Mouse (Mus musculus) forebrain, postnatal 0 days (tissue): ENCODE measurements around the gene Galnt10. TPM values are rescaled to one million over a fixed set of nuclear protein-coding genes. Genes with fewer than 3 reads are reported as not detected.

Experiments used
- ATAC-seq: fragments of 200-750 bp; cut with Nextera tagmentation; 2 replicates; pipeline ENCODE4 v1.8.0; 2017; ENCODE audit warnings: mild to moderate bottlenecking, moderate library complexity
- DNase-seq: peaks from one replicate; pipeline ENCODE4 v3.0.0-alpha.2; 2015
- H3K27ac ChIP-seq: fragments of 300-500 bp; sonication (generic); 2 replicates; pipeline ENCODE4 v1.5.1; 2014; ENCODE audit warnings: low read depth, mild to moderate bottlenecking, antibody characterized with exemption, low read length, moderate library complexity, mixed read lengths
- H3K27me3 ChIP-seq: fragments of 300-500 bp; sonication (generic); 2 replicates; pipeline ENCODE4 v1.6.1; 2014; ENCODE audit warnings: mild to moderate bottlenecking, low read length, mixed read lengths; ENCODE audit not compliant: insufficient read depth
- H3K36me3 ChIP-seq: fragments of 300-500 bp; sonication (generic); 2 replicates; pipeline ENCODE4 v1.6.1; 2014; ENCODE audit warnings: mild to moderate bottlenecking, moderate library complexity; ENCODE audit not compliant: insufficient read depth
- H3K4me1 ChIP-seq: fragments of 300-500 bp; sonication (generic); 2 replicates; pipeline ENCODE4 v1.6.1; 2014; ENCODE audit warnings: antibody characterized with exemption; ENCODE audit not compliant: insufficient read depth
- H3K4me2 ChIP-seq: fragments of 300-500 bp; sonication (generic); 2 replicates; pipeline ENCODE4 v1.6.1; 2014; ENCODE audit warnings: low read depth, mild to moderate bottlenecking, moderate library complexity
- H3K4me3 ChIP-seq: fragments of 300-500 bp; sonication (generic); 2 replicates; pipeline ENCODE4 v1.5.1; 2014; ENCODE audit warnings: low read depth, low read length, mixed read lengths
- H3K9ac ChIP-seq: fragments of 300-500 bp; sonication (generic); 2 replicates; pipeline ENCODE4 v1.6.1; 2014; ENCODE audit warnings: mild to moderate bottlenecking
- H3K9me3 ChIP-seq: fragments of 300-500 bp; sonication (generic); 2 replicates; pipeline ENCODE4 v1.6.1; 2016; ENCODE audit warnings: low read length
- CTCF ChIP-seq: sonication (generic); IDR thresholded peaks from 2 replicates; pipeline ENCODE4 v1.5.1; 2016; ENCODE audit warnings: antibody characterized with exemption, control low read depth, low read depth
- WGBS: fragments of 180-500 bp; shearing (Covaris S2); extraction: QIAGEN DNeasy Blood & Tissue Kit; methylation state at CpG from one replicate; pipeline ENCODE4 v1.1.7; 2014; 5-methylcytosine and 5-hydroxymethylcytosine counted together
- polyA plus RNA-seq: library from polyadenylated mRNA; unstranded; fragments of >200 nt; fragmentation: Nextera tagmentation; extraction: Ambion mirVana; gene quantifications from 2 replicates; pipeline ENCODE4 v1.2.1, GENCODE M21; 2015
- total RNA-seq: library from RNA; depleted of rRNA; stranded (reverse); fragments of >200 nt; gene quantifications from 2 replicates; pipeline ENCODE4 v1.2.3, GENCODE M21; 2014

Galnt10 gene
- total and polyA plus RNA-seq, 2 experiments from 2014 or later: 9.5 to 20.7 TPM

DNA sequence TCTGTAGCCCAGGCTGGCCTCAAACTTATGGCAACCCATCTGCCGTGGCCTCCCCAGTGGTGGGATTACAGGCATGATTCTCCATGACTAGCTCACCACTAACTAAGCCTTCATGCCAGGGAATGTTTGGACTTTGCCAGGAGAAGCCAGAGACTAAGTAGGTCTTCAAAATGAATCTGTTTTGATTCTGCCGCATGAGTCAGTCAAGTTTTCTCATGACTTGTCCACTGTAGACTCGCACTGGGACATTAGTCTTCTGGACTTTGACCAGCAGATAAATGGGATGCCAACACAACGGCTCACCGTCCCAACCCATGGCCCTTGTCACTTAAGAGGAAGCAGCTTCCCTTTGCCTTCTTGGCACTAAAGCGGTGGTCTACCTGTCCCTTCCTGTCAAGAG, 49.2 kb downstream of the Galnt10 start:
- ATAC-seq (no peak), DNase-seq (no peak)
- no peaks in the 10 kb centered on the region for H3K9me3 ChIP-seq
- H3K27ac ChIP-seq: no peak overlapping the region
- peaks cover 9% of the 10 kb centered on the region for H3K4me1 ChIP-seq
- TF ChIP-seq CTCF: no peak
- WGBS: 97% methylated on average over 6 of the region's 6 CpGs
- H3K9ac ChIP-seq: no peak overlapping the region
- H3K36me3 ChIP-seq: no peaks in the 10 kb centered on the region
- H3K4me3 ChIP-seq: no peak overlapping the region
- H3K27me3 ChIP-seq: no peaks in the 10 kb centered on the region
- H3K4me2 ChIP-seq: no peak overlapping the region

DNA sequence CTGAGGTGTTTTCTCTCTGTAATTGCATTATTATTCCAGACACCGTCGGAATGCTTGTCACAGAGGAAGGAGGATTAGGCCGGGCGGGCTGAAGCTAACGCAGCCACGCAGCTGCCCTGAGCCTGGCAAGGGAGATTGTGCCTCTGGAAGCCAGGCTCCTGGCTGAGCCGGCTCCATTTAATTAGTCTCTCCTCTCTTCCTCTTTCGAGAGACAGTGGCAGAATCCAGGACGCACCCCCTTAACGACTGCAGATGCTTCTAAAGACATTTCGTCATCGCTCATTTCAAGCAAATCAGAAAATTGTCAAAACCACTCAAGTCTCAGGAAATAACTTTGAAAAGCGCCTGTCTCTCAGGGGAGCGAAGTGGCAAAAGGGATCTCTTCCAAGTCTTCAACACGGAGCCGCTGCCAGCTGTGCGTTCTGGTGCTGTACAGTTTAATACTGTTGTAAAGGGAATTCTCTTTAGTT, 51.0 kb downstream of the Galnt10 start:
- ATAC-seq (peak; percentile 70), DNase-seq (peak; percentile 58)
- Histone ChIP-seq H3K27me3 (no peaks in the 10 kb centered on the region), H3K9ac (no peak overlapping the region), H3K4me2 (peak overlapping the region; percentile 41), H3K4me3 (peak overlapping the region; percentile 1; the same call in 1 of the 2 replicates), H3K4me1 (peaks cover 9% of the 10 kb centered on the region), H3K9me3 (no peaks in the 10 kb centered on the region), H3K36me3 (no peaks in the 10 kb centered on the region), H3K27ac (peak overlapping the region; percentile 69)
- 6% methylated on average over 17 of the region's 17 CpGs for WGBS
- TF ChIP-seq CTCF: no peak

DNA sequence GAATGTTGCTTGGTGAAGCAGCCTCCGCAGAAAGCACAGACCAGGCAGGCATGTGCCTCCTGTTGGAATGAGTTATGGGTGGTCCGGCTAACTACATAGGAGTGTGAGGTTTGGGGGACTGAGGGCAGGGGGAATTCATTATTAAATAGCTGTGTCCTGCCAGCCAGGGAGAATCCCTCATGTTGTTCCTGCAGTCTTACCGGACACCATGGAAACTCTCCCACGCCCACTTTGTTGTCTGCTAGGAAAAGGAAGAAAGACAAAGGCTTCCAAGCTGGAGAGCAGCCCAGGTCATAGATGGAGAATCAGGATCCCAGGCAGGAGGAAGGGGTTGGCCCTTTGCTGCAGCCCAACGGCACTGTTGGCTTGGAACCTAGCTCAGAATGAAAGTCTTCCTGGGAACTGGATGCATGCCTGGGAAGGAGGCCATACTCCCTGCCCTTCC, 51.6 kb downstream of the Galnt10 start:
- H3K9me3 ChIP-seq: no peaks in the 10 kb centered on the region
- no peak for ATAC-seq
- H3K36me3 ChIP-seq: no peaks in the 10 kb centered on the region
- peaks cover 9% of the 10 kb centered on the region for H3K4me1 ChIP-seq
- peak overlapping the region; percentile 41; the same call in 1 of the 2 replicates for H3K4me2 ChIP-seq
- H3K27me3 ChIP-seq: no peaks in the 10 kb centered on the region
- peak; percentile 36 for DNase-seq
- no peak overlapping the region for H3K9ac ChIP-seq
- peak overlapping the region; percentile 69; the same call in 1 of the 2 replicates for H3K27ac ChIP-seq
- WGBS: 15% methylated on average over 5 of the region's 5 CpGs
- no peak overlapping the region for H3K4me3 ChIP-seq
- no peak for TF ChIP-seq CTCF

GRCm38 (mm10) chr11:57700114-57700513, 54.9 kb downstream of the Galnt10 start:
- 88% methylated on average over 7 of the region's 7 CpGs for WGBS
- Histone ChIP-seq H3K27me3 (no peaks in the 10 kb centered on the region), H3K27ac (no peak overlapping the region), H3K36me3 (no peaks in the 10 kb centered on the region), H3K4me3 (no peak overlapping the region), H3K9ac (no peak overlapping the region), H3K9me3 (no peaks in the 10 kb centered on the region), H3K4me2 (no peak overlapping the region), H3K4me1 (peaks cover 9% of the 10 kb centered on the region)
- DNase-seq: no peak
- no peak for TF ChIP-seq CTCF
- no peak for ATAC-seq

GRCm38 (mm10) chr11:57701193-57701925, 56.1 kb downstream of the Galnt10 start:
- 80% methylated on average over 11 of the region's 11 CpGs for WGBS
- Histone ChIP-seq H3K4me3 (no peak overlapping the region), H3K4me2 (no peak overlapping the region), H3K27ac (no peak overlapping the region), H3K4me1 (peaks cover 5% of the 10 kb centered on the region), H3K36me3 (no peaks in the 10 kb centered on the region), H3K9ac (no peak overlapping the region), H3K9me3 (no peaks in the 10 kb centered on the region), H3K27me3 (no peaks in the 10 kb centered on the region)
- ATAC-seq (peak; percentile 59), DNase-seq (no peak)
- no peak for TF ChIP-seq CTCF

DNA sequence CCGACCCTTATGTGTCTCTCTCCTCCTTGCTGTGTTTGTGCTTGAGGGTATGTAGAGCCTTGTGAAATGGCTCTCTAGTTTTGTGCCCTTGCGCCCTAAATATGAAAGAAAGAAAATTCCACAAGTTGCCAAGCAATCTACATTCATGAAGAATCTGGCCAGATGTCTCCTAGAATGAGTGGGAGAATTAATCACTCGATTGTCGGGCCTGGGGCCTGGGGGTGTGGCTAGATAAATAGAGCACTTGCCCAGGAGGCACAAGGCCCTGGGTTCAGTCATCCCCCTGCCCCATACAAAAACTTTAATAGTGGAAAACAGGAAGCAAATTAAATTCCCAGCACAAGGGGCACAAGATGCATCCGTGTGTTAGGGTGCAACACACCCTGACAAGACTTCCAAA, 56.7 kb downstream of the Galnt10 start:
- Histone ChIP-seq H3K9me3 (no peaks in the 10 kb centered on the region), H3K27ac (no peak overlapping the region), H3K4me3 (no peak overlapping the region), H3K4me1 (no peaks in the 10 kb centered on the region), H3K27me3 (no peaks in the 10 kb centered on the region), H3K9ac (no peak overlapping the region), H3K36me3 (no peaks in the 10 kb centered on the region), H3K4me2 (no peak overlapping the region)
- ATAC-seq (no peak), DNase-seq (no peak)
- TF ChIP-seq CTCF: no peak
- 46% methylated on average over 5 of the region's 5 CpGs for WGBS

- no peak overlapping the region for H3K4me3 ChIP-seq
- H3K27ac ChIP-seq: no peak overlapping the region
- no peak for DNase-seq
- no peaks in the 10 kb centered on the region for H3K36me3 ChIP-seq
- 94% methylated on average over 1 of the region's 1 CpGs for WGBS
- ATAC-seq: no peak
- H3K9ac ChIP-seq: no peak overlapping the region
- H3K4me2 ChIP-seq: no peak overlapping the region
- no peak for TF ChIP-seq CTCF
- no peaks in the 10 kb centered on the region for H3K4me1 ChIP-seq
- H3K27me3 ChIP-seq: no peaks in the 10 kb centered on the region
- no peaks in the 10 kb centered on the region for H3K9me3 ChIP-seq
Measured at GRCm38 (mm10) chr11:57706620-57707019, 61.4 kb downstream of the Galnt10 start.
